Mouse (Mus musculus): Measurements from ENCODE around the gene Ccdc73. TPM values are rescaled to one million over a fixed set of nuclear protein-coding genes. Genes with fewer than 3 reads are reported as not detected.
"Not testable (repeated sequence)": the region's sequence is repeated elsewhere in the genome, so short reads cannot be mapped to it uniquely, and the experiment has no call there.

The Ccdc73 gene
- polyA plus RNA-seq, 1 experiment: 6.7 TPM

DNA sequence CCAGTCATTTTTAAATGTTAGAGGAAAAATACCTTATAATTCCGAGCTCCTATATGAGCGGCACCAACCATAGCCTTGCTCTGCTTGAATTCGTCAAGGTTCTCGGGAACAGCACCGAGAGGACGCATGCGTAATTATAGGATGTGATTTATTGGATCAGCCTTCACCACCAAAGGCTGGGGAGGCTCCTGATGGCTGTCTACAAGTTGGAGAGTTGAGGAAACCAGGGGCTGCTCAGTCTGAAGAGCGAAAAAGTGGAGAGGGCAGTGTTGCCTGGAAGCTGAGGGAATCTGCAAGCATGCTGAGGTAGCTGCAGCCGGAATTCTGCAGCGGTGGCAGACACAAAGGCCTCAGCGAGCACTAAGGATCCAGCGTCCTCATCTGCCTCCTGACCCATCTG, 153.7 kb downstream of the Ccdc73 start:
- Histone ChIP-seq H3K4me1 (ENCODE audit: control insufficient read depth, insufficient read depth, low read length) (no peaks in the 10 kb centered on the region), H3K4me3 (ENCODE audit: insufficient read depth, low read length) (no peak overlapping the region), H3K27ac (ENCODE audit: insufficient read depth, low read length) (no peak overlapping the region)
- TF ChIP-seq POLR2A (IDR thresholded peaks at IDR 0.05; ENCODE audit: low read depth, low read length): no peak

DNA sequence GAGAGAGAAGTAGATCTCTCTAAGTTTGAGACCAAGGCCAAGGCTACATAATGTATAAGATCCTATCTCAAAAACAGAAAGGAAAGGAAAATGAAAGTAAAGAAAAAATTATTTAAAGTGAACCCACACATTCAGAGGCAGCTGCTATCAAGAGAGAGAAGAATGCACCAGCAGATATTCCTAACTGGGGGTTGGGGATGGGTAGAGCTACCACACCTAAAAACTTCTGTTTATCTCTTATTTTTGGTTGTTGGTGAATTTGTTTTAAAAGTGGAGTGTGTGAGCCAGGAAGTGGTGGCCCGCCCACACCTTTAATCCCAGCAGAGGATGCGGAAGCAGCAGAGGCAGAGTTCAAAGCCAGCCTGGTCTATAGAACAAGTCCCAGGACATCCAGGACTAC, 154.2 kb downstream of the Ccdc73 start:
- Histone ChIP-seq H3K27ac (ENCODE audit: insufficient read depth, low read length) (no peak overlapping the region), H3K4me3 (ENCODE audit: insufficient read depth, low read length) (no peak overlapping the region), H3K4me1 (ENCODE audit: control insufficient read depth, insufficient read depth, low read length) (no peaks in the 10 kb centered on the region)
- TF ChIP-seq POLR2A (IDR thresholded peaks at IDR 0.05; ENCODE audit: low read depth, low read length): no peak
- TF ChIP-seq CTCF (IDR thresholded peaks at IDR 0.05; ENCODE audit: borderline replicate concordance, insufficient read depth, low read length): no peak

DNA sequence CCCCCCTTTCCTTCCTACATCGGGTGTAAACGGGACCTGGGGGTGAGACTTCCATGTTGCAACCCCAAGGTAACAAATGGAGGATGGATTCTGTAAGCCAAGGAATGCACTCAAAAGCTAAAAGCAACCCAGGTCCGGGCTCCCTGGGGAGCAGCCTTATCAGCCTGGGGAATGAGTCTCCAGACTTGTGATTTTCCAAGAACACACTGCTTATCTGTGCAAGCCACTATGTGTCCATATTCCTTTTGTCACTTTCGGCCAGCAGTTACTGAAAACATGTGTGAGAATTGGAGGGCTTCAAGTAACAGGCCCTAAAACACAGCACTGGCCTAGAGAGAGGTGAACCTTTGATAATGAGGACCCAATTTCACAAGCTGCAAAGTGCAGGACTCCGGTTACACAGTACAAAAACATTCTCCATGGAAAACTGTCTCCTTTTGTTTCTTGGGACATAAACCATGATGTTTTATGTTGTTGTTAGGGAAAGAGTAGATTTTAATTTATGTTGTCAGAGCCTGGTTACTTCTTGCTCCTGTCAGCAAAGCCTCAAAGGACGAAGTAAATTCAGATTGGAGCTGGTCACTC, 155.5 kb downstream of the Ccdc73 start:
- Histone ChIP-seq H3K27ac (ENCODE audit: insufficient read depth, low read length) (no peak overlapping the region), H3K4me3 (ENCODE audit: insufficient read depth, low read length) (no peak overlapping the region), H3K4me1 (ENCODE audit: control insufficient read depth, insufficient read depth, low read length) (no peaks in the 10 kb centered on the region)
- TF ChIP-seq CTCF (IDR thresholded peaks at IDR 0.05; ENCODE audit: borderline replicate concordance, insufficient read depth, low read length) (no peak), POLR2A (IDR thresholded peaks at IDR 0.05; ENCODE audit: low read depth, low read length) (no peak)

DNA sequence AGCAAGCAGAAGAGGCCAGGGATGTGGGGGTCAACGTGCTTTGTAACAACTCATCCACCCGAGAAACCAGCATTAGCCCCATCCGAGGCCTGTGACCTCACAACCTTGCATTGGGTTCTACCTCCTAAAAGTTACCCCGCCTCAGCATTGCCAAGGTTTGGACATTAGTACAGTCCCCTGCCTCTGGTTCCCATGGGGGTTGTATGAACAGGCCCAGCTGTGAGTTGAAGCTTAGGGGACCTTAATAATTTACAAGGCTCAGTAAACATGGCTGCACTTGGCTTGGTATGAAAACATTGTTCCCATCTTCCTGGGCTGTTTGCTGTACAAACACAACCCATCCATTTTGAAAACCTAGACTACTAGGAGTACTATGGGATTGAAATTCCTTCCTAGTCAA, 156.2 kb downstream of the Ccdc73 start:
- no peak for TF ChIP-seq CTCF (IDR thresholded peaks at IDR 0.05; ENCODE audit: borderline replicate concordance, insufficient read depth, low read length)
- TF ChIP-seq POLR2A (IDR thresholded peaks at IDR 0.05; ENCODE audit: low read depth, low read length): no peak
- Histone ChIP-seq H3K4me1 (ENCODE audit: control insufficient read depth, insufficient read depth, low read length) (no peaks in the 10 kb centered on the region), H3K27ac (ENCODE audit: insufficient read depth, low read length) (no peak overlapping the region), H3K4me3 (ENCODE audit: insufficient read depth, low read length) (no peak overlapping the region)

DNA sequence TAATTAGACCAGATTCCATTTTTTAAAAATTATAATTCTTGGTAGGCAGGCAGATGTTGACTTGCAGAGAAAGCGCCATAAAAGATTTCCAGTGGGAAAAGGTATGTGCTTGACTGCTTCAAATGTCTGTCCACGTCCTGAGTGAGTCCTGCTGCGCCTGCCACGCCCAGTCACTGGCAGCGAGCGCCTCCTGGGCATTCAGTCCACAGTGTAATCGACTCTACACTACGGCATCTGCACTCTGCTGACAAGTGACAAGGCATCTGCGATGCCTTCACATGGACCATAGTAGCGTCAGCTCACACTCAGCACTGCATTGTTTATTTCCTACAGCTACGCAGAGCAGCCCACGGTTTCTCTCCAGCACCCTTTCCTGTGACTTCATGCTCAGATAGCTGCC, 158.0 kb downstream of the Ccdc73 start:
- H3K4me3 ChIP-seq (ENCODE audit: insufficient read depth, low read length); H3K4me1 ChIP-seq (ENCODE audit: control insufficient read depth, insufficient read depth, low read length); H3K27ac ChIP-seq (ENCODE audit: insufficient read depth, low read length): not testable (repeated sequence)

DNA sequence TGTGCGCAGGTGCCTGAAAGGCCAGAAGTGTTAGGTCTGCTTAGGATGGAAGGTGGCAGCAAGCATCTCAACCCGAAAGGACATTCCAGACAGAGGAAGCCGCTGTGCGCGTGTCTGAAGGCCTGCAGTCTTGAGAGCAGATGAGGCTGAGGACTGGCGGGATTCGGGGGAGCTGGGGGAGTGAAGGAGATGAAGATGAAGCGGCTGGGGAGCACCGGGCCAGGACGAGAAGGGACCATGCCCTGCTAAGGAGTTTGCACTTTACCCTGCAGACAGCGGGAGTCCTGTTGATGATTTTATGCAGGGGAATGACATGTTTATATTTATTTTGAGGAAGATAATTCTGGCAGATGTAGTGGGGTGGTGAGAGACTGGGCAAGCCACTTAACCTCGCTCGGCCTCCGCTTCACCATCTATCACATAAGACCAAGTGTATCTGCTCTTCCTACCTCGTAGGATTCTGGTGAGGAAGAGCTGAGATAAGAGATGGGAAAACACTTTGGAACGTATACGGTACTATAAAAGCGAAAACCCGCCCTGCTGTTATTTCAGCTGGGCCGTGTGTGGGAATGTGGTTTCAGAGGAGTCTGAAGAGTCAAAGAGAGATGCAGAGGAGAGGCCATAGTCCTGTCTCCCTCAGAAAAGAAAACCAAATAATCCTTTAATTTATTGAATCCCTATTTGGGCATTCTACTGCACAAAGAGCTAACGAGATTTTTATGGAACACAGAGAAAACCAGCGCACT, 159.5 kb downstream of the Ccdc73 start:
- H3K4me1 ChIP-seq (ENCODE audit: control insufficient read depth, insufficient read depth, low read length): no peaks in the 10 kb centered on the region
- no peak overlapping the region for H3K4me3 ChIP-seq (ENCODE audit: insufficient read depth, low read length)
- TF ChIP-seq POLR2A (IDR thresholded peaks at IDR 0.05; ENCODE audit: low read depth, low read length): no peak
- TF ChIP-seq CTCF (IDR thresholded peaks at IDR 0.05; ENCODE audit: borderline replicate concordance, insufficient read depth, low read length): no peak
- no peak overlapping the region for H3K27ac ChIP-seq (ENCODE audit: insufficient read depth, low read length)

DNA sequence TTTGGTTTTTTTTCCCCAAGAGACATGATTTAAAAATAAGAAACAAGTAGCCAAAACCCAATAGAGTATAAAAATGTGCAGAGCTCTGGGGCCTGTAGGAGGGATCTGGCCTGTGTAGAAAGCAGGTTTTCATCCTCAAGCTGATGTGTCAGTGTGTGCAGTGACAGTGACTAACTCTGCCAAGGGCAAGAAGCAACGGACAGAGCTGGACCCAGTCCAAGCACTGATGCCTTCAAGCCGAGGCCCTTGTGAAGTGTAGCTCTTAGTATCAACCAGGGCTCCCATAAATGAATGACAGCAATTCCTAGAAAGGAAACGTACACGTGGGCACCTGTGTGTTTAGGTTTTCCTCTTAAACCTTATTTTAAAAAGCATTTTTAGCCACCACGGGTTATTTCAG, 161.2 kb downstream of the Ccdc73 start:
- TF ChIP-seq POLR2A (IDR thresholded peaks at IDR 0.05; ENCODE audit: low read depth, low read length) (no peak), CTCF (IDR thresholded peaks at IDR 0.05; ENCODE audit: borderline replicate concordance, insufficient read depth, low read length) (no peak)
- no peaks in the 10 kb centered on the region for H3K4me1 ChIP-seq (ENCODE audit: control insufficient read depth, insufficient read depth, low read length)
- H3K27ac ChIP-seq (ENCODE audit: insufficient read depth, low read length): no peak overlapping the region
- no peak overlapping the region for H3K4me3 ChIP-seq (ENCODE audit: insufficient read depth, low read length)

DNA sequence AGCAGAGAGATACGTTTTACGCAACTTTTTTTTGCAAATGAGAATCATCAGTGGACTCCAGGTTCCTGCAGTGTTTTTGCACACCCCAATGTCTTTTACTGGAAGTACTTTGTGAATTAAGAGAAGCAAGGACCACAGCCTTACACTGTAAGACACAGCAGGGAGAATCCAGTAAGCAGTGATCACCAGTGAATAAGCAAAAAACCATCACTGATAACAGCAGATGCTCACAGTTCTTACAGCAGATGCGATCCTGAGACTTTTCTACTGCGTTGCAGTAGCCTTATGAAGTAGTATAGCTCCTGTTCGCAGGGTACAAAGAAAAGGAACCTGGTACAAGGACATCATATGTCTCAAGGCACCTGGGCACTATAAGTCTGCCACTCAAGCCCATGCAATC, 162.9 kb downstream of the Ccdc73 start:
- TF ChIP-seq CTCF (IDR thresholded peaks at IDR 0.05; ENCODE audit: borderline replicate concordance, insufficient read depth, low read length): no peak
- no peak for TF ChIP-seq POLR2A (IDR thresholded peaks at IDR 0.05; ENCODE audit: low read depth, low read length)

DNA sequence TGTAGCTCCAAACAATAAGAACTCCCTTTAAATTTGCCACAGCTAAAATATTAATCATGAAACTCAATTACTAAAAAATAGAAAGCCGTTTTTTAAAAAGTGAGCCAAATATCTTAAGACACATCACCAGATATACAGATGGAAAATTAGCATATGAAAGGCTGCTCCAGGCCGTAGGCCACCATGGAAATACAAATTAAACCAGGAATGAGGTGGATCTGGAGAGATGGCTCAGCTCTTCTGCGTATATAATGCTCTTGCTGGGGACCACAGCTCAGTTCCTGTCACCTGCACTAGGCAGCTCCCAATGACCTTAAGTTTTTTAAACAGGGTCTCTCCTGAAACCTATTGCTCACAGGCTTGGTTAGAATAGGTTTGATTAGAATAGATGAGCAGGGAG, 166.5 kb downstream of the Ccdc73 start:
- Histone ChIP-seq H3K4me3 (ENCODE audit: insufficient read depth, low read length) (no peak overlapping the region), H3K4me1 (ENCODE audit: control insufficient read depth, insufficient read depth, low read length) (no peaks in the 10 kb centered on the region), H3K27ac (ENCODE audit: insufficient read depth, low read length) (no peak overlapping the region)
- TF ChIP-seq CTCF (IDR thresholded peaks at IDR 0.05; ENCODE audit: borderline replicate concordance, insufficient read depth, low read length) (no peak), POLR2A (IDR thresholded peaks at IDR 0.05; ENCODE audit: low read depth, low read length) (no peak)

More for the DNA sequence above, 162.9 kb downstream of the Ccdc73 start:
- Histone ChIP-seq H3K4me3 (ENCODE audit: insufficient read depth, low read length) (no peak overlapping the region), H3K4me1 (ENCODE audit: control insufficient read depth, insufficient read depth, low read length) (no peaks in the 10 kb centered on the region), H3K27ac (ENCODE audit: insufficient read depth, low read length) (no peak overlapping the region)

DNA sequence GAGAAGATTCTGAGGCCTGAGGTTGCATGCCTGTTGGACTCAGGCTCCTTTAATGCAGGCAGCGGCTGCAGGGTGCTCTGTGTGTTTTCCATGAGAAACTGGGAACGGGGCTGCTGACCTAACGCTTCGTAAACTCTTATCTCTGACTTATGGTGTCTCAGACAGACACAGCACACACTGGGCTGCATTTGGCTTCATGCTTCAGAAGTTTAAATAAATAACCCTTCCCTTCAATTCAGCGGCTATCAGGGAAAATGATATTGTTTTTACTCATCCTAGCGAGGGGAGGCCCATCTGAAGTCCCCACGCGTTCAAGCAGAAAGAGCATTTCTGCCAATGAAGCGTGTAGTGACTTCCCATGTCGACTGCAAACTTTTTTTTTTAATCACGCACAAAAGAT, 168.4 kb downstream of the Ccdc73 start:
- no peak overlapping the region for H3K4me3 ChIP-seq (ENCODE audit: insufficient read depth, low read length)

More for the DNA sequence above, 168.4 kb downstream of the Ccdc73 start:
- no peak for TF ChIP-seq POLR2A (IDR thresholded peaks at IDR 0.05; ENCODE audit: low read depth, low read length)
- no peak for TF ChIP-seq CTCF (IDR thresholded peaks at IDR 0.05; ENCODE audit: borderline replicate concordance, insufficient read depth, low read length)
- no peak overlapping the region for H3K27ac ChIP-seq (ENCODE audit: insufficient read depth, low read length)
- H3K4me1 ChIP-seq (ENCODE audit: control insufficient read depth, insufficient read depth, low read length): no peaks in the 10 kb centered on the region

Measured in embryonic fibroblast, embryonic 13.5 days (primary cell).